Mouse (Mus musculus) ES-Bruce4 (cell line): ENCODE data around the gene Ccdc3. TPM values are rescaled to one million over a fixed set of nuclear protein-coding genes. Genes with fewer than 3 reads are reported as not detected.
"Not testable (repeated sequence)": the region's sequence is repeated elsewhere in the genome, so short reads cannot be mapped to it uniquely, and the experiment has no call there.

Experiments
- H3K27ac ChIP-seq: 2 replicates; pipeline ENCODE4 v1.5.1; 2012; ENCODE audit warnings: low read length, inconsistent platforms; ENCODE audit not compliant: insufficient read depth
- H3K27me3 ChIP-seq: 2 replicates; pipeline ENCODE4 v1.6.1; 2012; ENCODE audit warnings: mild to moderate bottlenecking, low read length, inconsistent platforms; ENCODE audit not compliant: control insufficient read depth, poor library complexity, insufficient read depth, severe bottlenecking
- H3K36me3 ChIP-seq: 2 replicates; pipeline ENCODE4 v1.6.1; 2012; ENCODE audit warnings: inconsistent platforms, mild to moderate bottlenecking, low read length, moderate library complexity; ENCODE audit not compliant: control insufficient read depth, poor library complexity, insufficient read depth, severe bottlenecking
- H3K4me1 ChIP-seq: one replicate; pipeline ENCODE4 v1.8.1; 2011; ENCODE audit warnings: low read length; ENCODE audit not compliant: control insufficient read depth, insufficient read depth
- H3K4me3 ChIP-seq: 2 replicates; pipeline ENCODE4 v1.5.1; 2011; ENCODE audit warnings: low read depth, mild to moderate bottlenecking, low read length
- H3K9ac ChIP-seq: 2 replicates; pipeline ENCODE4 v1.6.1; 2012; ENCODE audit warnings: low read depth, mild to moderate bottlenecking, inconsistent platforms; ENCODE audit not compliant: poor library complexity, severe bottlenecking
- H3K9me3 ChIP-seq: replicated peaks from 2 replicates; pipeline ENCODE4 v1.6.1; 2012; ENCODE audit warnings: mild to moderate bottlenecking, low read length, inconsistent platforms; ENCODE audit not compliant: control insufficient read depth, poor library complexity, insufficient read depth, severe bottlenecking
- CTCF ChIP-seq: IDR thresholded peaks from one replicate; pipeline ENCODE4 v1.8.1; 2011; ENCODE audit warnings: low read depth, low read length
- EP300 ChIP-seq: IDR thresholded peaks from 2 replicates; pipeline ENCODE4 v1.6.1; 2011; ENCODE audit warnings: low read depth, low read length; ENCODE audit not compliant: insufficient read depth
- POLR2A ChIP-seq: IDR thresholded peaks from one replicate; pipeline ENCODE4 v1.8.1; 2011; ENCODE audit warnings: low read length; ENCODE audit not compliant: insufficient read depth
- polyA plus RNA-seq: library from polyadenylated mRNA; stranded (reverse); fragments of >200 nt; gene quantifications from 2 replicates; pipeline ENCODE4 v1.2.4, GENCODE M21; 2011; ENCODE audit warnings: low read depth; ENCODE audit not compliant: missing spikeins, insufficient read depth, insufficient read length

The Ccdc3 gene
- polyA plus RNA-seq, 1 experiment = 0.82 TPM

GRCm38 (mm10) chr2:5236846-5237482 is 99.4 kb downstream of the Ccdc3 start:
- H3K4me1 ChIP-seq = no peaks in the 10 kb centered on the region
- TF ChIP-seq POLR2A (no peak), CTCF (no peak), EP300 (no peak)
- no peak overlapping the region for H3K27ac ChIP-seq

GRCm38 (mm10) chr2:5237870-5238269 is 100.3 kb downstream of the Ccdc3 start:
- no peak for TF ChIP-seq POLR2A
- TF ChIP-seq EP300 = no peak
- TF ChIP-seq CTCF = no peak
- Histone ChIP-seq H3K27ac (no peak overlapping the region), H3K36me3 (no peaks in the 10 kb centered on the region), H3K4me1 (no peaks in the 10 kb centered on the region), H3K27me3 (no peaks in the 10 kb centered on the region), H3K9me3 (no peaks in the 10 kb centered on the region), H3K4me3 (no peak overlapping the region), H3K9ac (no peak overlapping the region)

More at GRCm38 (mm10) chr2:5236846-5237482, 99.4 kb downstream of the Ccdc3 start:
- Histone ChIP-seq H3K27me3 (no peaks in the 10 kb centered on the region), H3K9ac (no peak overlapping the region), H3K36me3 (no peaks in the 10 kb centered on the region), H3K9me3 (no peaks in the 10 kb centered on the region), H3K4me3 (no peak overlapping the region)

- Histone ChIP-seq H3K4me1 (no peaks in the 10 kb centered on the region), H3K27me3 (no peaks in the 10 kb centered on the region; the same call in 1 of the 2 replicates), H3K9ac (no peak overlapping the region), H3K4me3 (no peak overlapping the region), H3K36me3 (no peaks in the 10 kb centered on the region), H3K9me3 (no peaks in the 10 kb centered on the region), H3K27ac (no peak overlapping the region)
- TF ChIP-seq POLR2A (no peak), CTCF (no peak), EP300 (no peak)
Measured at GRCm38 (mm10) chr2:5239492-5239891, 101.9 kb downstream of the Ccdc3 start.

- no peak overlapping the region for H3K27ac ChIP-seq
- no peaks in the 10 kb centered on the region for H3K36me3 ChIP-seq
- no peak overlapping the region for H3K4me3 ChIP-seq
- H3K9me3 ChIP-seq = no peaks in the 10 kb centered on the region
- H3K9ac ChIP-seq = no peak overlapping the region
- H3K4me1 ChIP-seq = no peaks in the 10 kb centered on the region
- no peaks in the 10 kb centered on the region; the same call in 1 of the 2 replicates for H3K27me3 ChIP-seq
- TF ChIP-seq POLR2A (no peak), EP300 (no peak), CTCF (no peak)
Measured at GRCm38 (mm10) chr2:5241469-5241897, 103.9 kb downstream of the Ccdc3 start.

- not testable (repeated sequence) for H3K9ac ChIP-seq, H3K27ac ChIP-seq, H3K4me1 ChIP-seq, H3K4me3 ChIP-seq, H3K9me3 ChIP-seq, H3K27me3 ChIP-seq, H3K36me3 ChIP-seq
Measured at GRCm38 (mm10) chr2:5249199-5249598, 111.6 kb downstream of the Ccdc3 start.

- Histone ChIP-seq H3K36me3 (no peaks in the 10 kb centered on the region), H3K4me1 (no peaks in the 10 kb centered on the region), H3K9me3 (no peaks in the 10 kb centered on the region), H3K9ac (no peak overlapping the region), H3K27me3 (no peaks in the 10 kb centered on the region; the same call in 1 of the 2 replicates), H3K27ac (no peak overlapping the region), H3K4me3 (no peak overlapping the region)
- TF ChIP-seq CTCF (peak; percentile 8), EP300 (no peak), POLR2A (no peak)
Measured at GRCm38 (mm10) chr2:5249969-5250368, 112.4 kb downstream of the Ccdc3 start.
